In genomic region chr10:84985956-84986355, GRCm38 (mm10) we compare ENCODE assay signal across 9 mouse cellular contexts.
DNase-seq lines count a peak whose midpoint lies in the region; ATAC-seq and TF ChIP-seq lines count a peak whose summit lies in the region.
"Had no signal": no experiment of that assay in that cellular context is flagged by ENCODE, and none has a peak within 500 bp of the region (broad histone marks: within the 10 kb centered on the region; RNA-seq: fewer than 3 reads in every experiment).

No protein-coding gene starts in this region.

- H3K79me2 ChIP-seq in CH12.LX (replicated peaks; ENCODE audit: control insufficient read depth, extremely low read depth, insufficient read depth, poor library complexity, severe bottlenecking), result no peaks in the 10 kb centered on the region

- peaks cover 9% of the 10 kb centered on the region; the same call in 1 of the 2 replicates for H3K4me1 ChIP-seq in kidney, embryonic 16.5 days (ENCODE audit: insufficient read depth, low read length)
- H3K4me1 ChIP-seq in CH12.LX (ENCODE audit: control insufficient read depth in 1 of 2, insufficient read depth in 2 of 2), result peaks cover 0 to 20% of the 10 kb centered on the region in 2 experiments; a peak in 2 of 4 replicates
- no peaks in the 10 kb centered on the region for H3K4me1 ChIP-seq in liver, postnatal 0 days (ENCODE audit: insufficient read depth)

- DNase-seq in kidney, adult 18-20 months, result peak; percentile 30
- peak; percentile 12 for DNase-seq in CH12.LX (ENCODE audit: extremely low read depth)
- DNase-seq in adrenal gland, postnatal 10 days, result peak; percentile 52
- peak; percentile 84 for DNase-seq in gastrocnemius, adult 2 months
- peak; percentile 60 for DNase-seq in liver, postnatal 0 days
- DNase-seq in splenic B cell, adult 2 months (ENCODE audit: low read depth, low spot score), result peak; percentile 47
- no peak for DNase-seq in urinary bladder, postnatal 36 days (ENCODE audit: low spot score in 2 of 2)

- peak; percentile 45 for TF ChIP-seq RAD21 in CH12.LX (IDR thresholded peaks at IDR 0.05; ENCODE audit: low read depth, low read length)

- TF ChIP-seq POLR2A in CH12.LX (IDR thresholded peaks at IDR 0.05; ENCODE audit: low read depth, low read length), result no peak

- ATAC-seq in kidney, embryonic 16.5 days (ENCODE audit: low FRiP score, low TSS enrichment), result no peak
- ATAC-seq in liver, postnatal 0 days, result no peak

- dilution Hi-C loops in CH12.LX (cut with MboI; ENCODE audit: extremely low pct_ligation_motif_present, extremely low pct_unique_long_range_greater_than_20kb, low sequenced_read_pairs), result no loop called here

- H3K9ac ChIP-seq in kidney, embryonic 16.5 days (replicated peaks; ENCODE audit: low read length), result no peak overlapping the region
- no peak overlapping the region for H3K9ac ChIP-seq in CH12.LX (ENCODE audit: insufficient read depth, low read depth)
- no peak overlapping the region for H3K9ac ChIP-seq in liver, postnatal 0 days (replicated peaks)
- H3K9ac ChIP-seq: embryonic facial prominence, embryonic 15.5 days had no signal

- no peak overlapping the region for H3K4me3 ChIP-seq in kidney, embryonic 16.5 days (ENCODE audit: low read length)
- H3K4me3 ChIP-seq in CH12.LX (replicated peaks in 1 of 3; ENCODE audit: low read depth in 2 of 3, low read length in 2 of 3, poor library complexity in 1 of 3), result no peak overlapping the region
- no peak overlapping the region for H3K4me3 ChIP-seq in gastrocnemius, adult 2 months
- H3K4me3 ChIP-seq in liver, postnatal 0 days (ENCODE audit: low read depth, low read length), result no peak overlapping the region
- H3K4me3 ChIP-seq: embryonic facial prominence, embryonic 15.5 days had no signal

- H3K36me3 ChIP-seq in kidney, embryonic 16.5 days (ENCODE audit: insufficient read depth, low read length), result peaks cover 25% of the 10 kb centered on the region
- peaks cover 18 to 79% of the 10 kb centered on the region in 2 experiments for H3K36me3 ChIP-seq in CH12.LX (replicated peaks in 1 of 2; ENCODE audit: control insufficient read depth in 1 of 2, insufficient read depth in 1 of 2, low read length in 1 of 2)
- H3K36me3 ChIP-seq in liver, postnatal 0 days (replicated peaks; ENCODE audit: insufficient read depth, low read length), result peaks cover 23% of the 10 kb centered on the region
- H3K36me3 ChIP-seq in splenic B cell, adult 2 months (ENCODE audit: control insufficient read depth, insufficient read depth, low read length, poor library complexity, severe bottlenecking), result peaks cover 9% of the 10 kb centered on the region; the same call in 1 of the 2 replicates

- H3K9me3 ChIP-seq in kidney, embryonic 16.5 days (ENCODE audit: low read length), result no peaks in the 10 kb centered on the region
- H3K9me3 ChIP-seq in CH12.LX (replicated peaks; ENCODE audit: low read length), result no peaks in the 10 kb centered on the region
- no peaks in the 10 kb centered on the region for H3K9me3 ChIP-seq in liver, postnatal 0 days (ENCODE audit: low read length)
- H3K9me3 ChIP-seq: embryonic facial prominence, embryonic 15.5 days had no signal

- peak in 1 of 2 experiments; percentile 54; a peak in 2 of 4 replicates for TF ChIP-seq CTCF in CH12.LX (conservative IDR thresholded peaks at IDR 0.05 in 1 of 2, IDR thresholded peaks at IDR 0.05 in 1 of 2; ENCODE audit: low read depth in 2 of 2, low read length in 2 of 2)
- peak; percentile 82 for TF ChIP-seq CTCF in gastrocnemius, adult 2 months (IDR thresholded peaks at IDR 0.05)
- peak; percentile 68 for TF ChIP-seq CTCF in liver, postnatal 0 days (IDR thresholded peaks at IDR 0.05; ENCODE audit: low read depth)

- no peaks in the 10 kb centered on the region for H3K27me3 ChIP-seq in kidney, embryonic 16.5 days (ENCODE audit: insufficient read depth, low read length)
- H3K27me3 ChIP-seq in CH12.LX (replicated peaks), result no peaks in the 10 kb centered on the region
- H3K27me3 ChIP-seq in liver, postnatal 0 days (ENCODE audit: insufficient read depth, low read length), result no peaks in the 10 kb centered on the region
- H3K27me3 ChIP-seq in splenic B cell, adult 2 months (ENCODE audit: control insufficient read depth, insufficient read depth, low read length, poor library complexity, severe bottlenecking), result no peaks in the 10 kb centered on the region
- H3K27me3 ChIP-seq: embryonic facial prominence, embryonic 15.5 days had no signal

- WGBS in kidney, embryonic 16.5 days, result 77% methylated on average over 9 of the region's 9 CpGs
- 86% methylated on average over 9 of the region's 9 CpGs for WGBS in liver, postnatal 0 days (ENCODE audit: insufficient replicate concordance)

- H3K27ac ChIP-seq in kidney, embryonic 16.5 days (ENCODE audit: low read length), result no peak overlapping the region
- no peak overlapping the region for H3K27ac ChIP-seq in CH12.LX (ENCODE audit: insufficient read depth, low read depth)
- no peak overlapping the region for H3K27ac ChIP-seq in gastrocnemius, adult 2 months
- H3K27ac ChIP-seq in liver, postnatal 0 days (ENCODE audit: low read depth), result no peak overlapping the region
- H3K27ac ChIP-seq: embryonic facial prominence, embryonic 15.5 days had no signal

- TF ChIP-seq EP300 in CH12.LX (IDR thresholded peaks at IDR 0.05; ENCODE audit: low read length), result no peak
- no peak for TF ChIP-seq EP300 in liver, postnatal 0 days (IDR thresholded peaks at IDR 0.05; ENCODE audit: low read depth)

- in situ Hi-C loops in CH12.LX (cut with MboI; ENCODE audit: low pct_ligation_motif_present, low pct_unique_long_range_greater_than_20kb, low sequenced_read_pairs), result no loop called here

- H3K4me2 ChIP-seq in kidney, embryonic 16.5 days (replicated peaks; ENCODE audit: low read depth, low read length), result no peak overlapping the region
- H3K4me2 ChIP-seq in CH12.LX (ENCODE audit: insufficient read depth, low read depth, poor library complexity, severe bottlenecking), result no peak overlapping the region
- no peak overlapping the region for H3K4me2 ChIP-seq in liver, postnatal 0 days (ENCODE audit: low read depth, low read length)
- H3K4me2 ChIP-seq: embryonic facial prominence, embryonic 15.5 days had no signal

- intact Hi-C loops in gastrocnemius, adult 2 months (cut with DNase I), result loop anchor here (2.0 to 5.0 kb wide), 2 partner anchors 149 to 344 kb away; no protein-coding TSS in a partner anchor

TF ChIP-seq in CH12.LX, 34 proteins besides CTCF, POLR2A, EP300 and RAD21:
- peak; percentile 42 for TF ChIP-seq SMC3 (IDR thresholded peaks at IDR 0.05; ENCODE audit: low read depth, low read length)
- TF ChIP-seq NRF1 (IDR thresholded peaks at IDR 0.05; ENCODE audit: low read depth, low read length), result no peak

Comparison
In these comparisons a context has a peak if more than half of its experiments do, and no peak if none do; other contexts are left out.
1. DNase-seq: peak in kidney, adult 18-20 months (single experiment), CH12.LX (single experiment), adrenal gland, postnatal 10 days (single experiment), gastrocnemius, adult 2 months (single experiment), liver, postnatal 0 days (single experiment) and splenic B cell, adult 2 months (single experiment); none in urinary bladder, postnatal 36 days (0 of 2).